Mouse (Mus musculus) heart, embryonic 15.5 days (tissue): ENCODE measurements at regions not wholly inside any gene's neighbourhood (a gene's known extent, or its start where the extent isn't known, plus 50 kb on each side); places are given as distances from the start of the nearest gene placed in this dataset.

Experiments used
- ATAC-seq: fragments of 200-750 bp; cut with Nextera tagmentation; replicated peaks from 2 replicates; pipeline ENCODE4 v1.8.0; 2017; ENCODE audit warnings: low read depth, moderate TSS enrichment; ENCODE audit not compliant: insufficient number of reproducible peaks, insufficient read depth, low FRiP score
- H3K27ac ChIP-seq: fragments of 300-500 bp; sonication (generic); 2 replicates; pipeline ENCODE4 v1.5.1; 2015; ENCODE audit warnings: mild to moderate bottlenecking, inconsistent platforms
- H3K27me3 ChIP-seq: fragments of 300-500 bp; sonication (generic); 2 replicates; pipeline ENCODE4 v1.6.1; 2015; ENCODE audit warnings: inconsistent platforms
- H3K36me3 ChIP-seq: fragments of 300-500 bp; sonication (generic); 2 replicates; pipeline ENCODE4 v1.6.1; 2015; ENCODE audit warnings: mild to moderate bottlenecking, inconsistent platforms
- H3K4me1 ChIP-seq: fragments of 300-500 bp; sonication (generic); replicated peaks from 2 replicates; pipeline ENCODE4 v1.6.1; 2015; ENCODE audit warnings: inconsistent platforms
- H3K4me2 ChIP-seq: fragments of 300-500 bp; sonication (generic); 2 replicates; pipeline ENCODE4 v1.6.1; 2015; ENCODE audit warnings: inconsistent platforms, mild to moderate bottlenecking, moderate library complexity
- H3K4me3 ChIP-seq: fragments of 300-500 bp; sonication (generic); 2 replicates; pipeline ENCODE4 v1.5.1; 2015; ENCODE audit warnings: mild to moderate bottlenecking, inconsistent platforms
- H3K9ac ChIP-seq: fragments of 300-500 bp; sonication (generic); 2 replicates; pipeline ENCODE4 v1.6.1; 2015; ENCODE audit warnings: mild to moderate bottlenecking, inconsistent platforms
- H3K9me3 ChIP-seq: fragments of 300-500 bp; sonication (generic); replicated peaks from 2 replicates; pipeline ENCODE4 v1.6.1; 2016; ENCODE audit warnings: inconsistent platforms
- WGBS: fragments of 180-500 bp; shearing (Covaris S2); methylation state at CpG from one replicate; pipeline ENCODE4 v1.1.7; 2015; ENCODE audit warnings: mixed read lengths; 5-methylcytosine and 5-hydroxymethylcytosine counted together

DNA sequence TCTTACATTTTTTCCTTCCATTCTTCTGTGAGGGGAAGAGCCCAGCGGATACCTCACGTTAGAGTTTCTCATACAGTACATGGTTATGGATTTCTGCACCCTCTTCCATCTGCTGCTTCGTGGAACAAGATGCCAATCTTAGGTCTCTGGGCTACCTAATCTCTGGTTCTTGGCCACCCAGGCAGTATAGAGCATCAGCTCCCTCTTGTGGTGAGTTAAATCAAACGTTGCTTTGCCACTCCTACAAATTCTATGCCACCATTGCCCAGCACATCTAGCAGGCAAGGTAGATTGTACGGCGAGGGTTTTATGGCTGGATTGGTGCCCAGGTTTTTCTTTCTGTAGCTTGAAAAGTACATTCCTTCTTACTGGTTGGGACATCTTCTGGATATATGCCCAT is 889.7 kb upstream of the Slc10a2 start:
- no peak overlapping the region for H3K4me3 ChIP-seq
- H3K9me3 ChIP-seq: no peaks in the 10 kb centered on the region
- no peak overlapping the region for H3K27ac ChIP-seq
- 51% methylated on average over 6 of the region's 6 CpGs for WGBS
- ATAC-seq: no peak
- no peak overlapping the region for H3K4me2 ChIP-seq
- no peaks in the 10 kb centered on the region for H3K27me3 ChIP-seq
- no peaks in the 10 kb centered on the region for H3K36me3 ChIP-seq
- H3K9ac ChIP-seq: no peak overlapping the region
- no peaks in the 10 kb centered on the region for H3K4me1 ChIP-seq

DNA sequence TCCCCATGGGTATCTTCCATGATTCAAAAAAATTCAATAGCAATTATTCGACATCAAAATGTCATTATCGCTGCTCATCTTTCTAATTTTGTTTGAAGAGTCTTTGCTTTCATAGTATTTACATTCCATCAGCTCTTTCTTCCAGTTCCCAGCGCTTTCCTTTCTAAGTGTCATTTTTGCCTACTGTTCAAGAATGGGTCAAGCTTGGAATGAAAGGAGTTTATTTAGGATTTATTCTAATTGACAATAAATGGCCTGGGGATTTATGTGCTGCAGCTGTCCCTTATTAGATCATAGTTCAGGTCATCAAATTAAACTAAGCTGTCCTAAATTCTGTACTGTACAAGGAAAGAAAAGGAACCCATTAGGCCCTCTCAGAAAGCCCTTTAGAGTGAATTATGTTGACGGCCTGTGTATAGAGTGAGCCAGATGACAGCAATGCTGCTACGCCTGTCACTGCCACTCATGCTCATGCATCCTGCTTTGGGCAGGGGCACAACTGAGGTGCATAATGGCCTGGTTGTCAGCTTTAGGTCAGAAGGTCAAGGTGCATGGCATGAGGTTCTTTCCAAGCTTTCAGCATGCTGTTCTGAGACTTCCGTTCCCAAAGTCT is 860.4 kb upstream of the Slc10a2 start:
- Histone ChIP-seq H3K9ac (no peak overlapping the region), H3K27me3 (no peaks in the 10 kb centered on the region), H3K4me2 (no peak overlapping the region), H3K4me1 (no peaks in the 10 kb centered on the region), H3K4me3 (no peak overlapping the region), H3K36me3 (no peaks in the 10 kb centered on the region), H3K27ac (no peak overlapping the region), H3K9me3 (no peaks in the 10 kb centered on the region)
- 74% methylated on average over 6 of the region's 6 CpGs for WGBS
- no peak for ATAC-seq

GRCm38 (mm10) chr8:5964299-5964698 is 859.1 kb upstream of the Slc10a2 start:
- Histone ChIP-seq H3K4me1 (no peaks in the 10 kb centered on the region), H3K4me3 (no peak overlapping the region), H3K9me3 (no peaks in the 10 kb centered on the region), H3K4me2 (no peak overlapping the region), H3K36me3 (no peaks in the 10 kb centered on the region), H3K9ac (no peak overlapping the region), H3K27me3 (no peaks in the 10 kb centered on the region), H3K27ac (no peak overlapping the region)
- 74% methylated on average over 1 of the region's 1 CpGs for WGBS
- no peak for ATAC-seq

GRCm38 (mm10) chr8:5938057-5938456 is 832.9 kb upstream of the Slc10a2 start:
- 74% methylated on average over 3 of the region's 3 CpGs for WGBS
- Histone ChIP-seq H3K4me1 (no peaks in the 10 kb centered on the region), H3K4me3 (no peak overlapping the region), H3K9ac (no peak overlapping the region), H3K27me3 (no peaks in the 10 kb centered on the region), H3K4me2 (no peak overlapping the region), H3K9me3 (no peaks in the 10 kb centered on the region), H3K27ac (no peak overlapping the region), H3K36me3 (no peaks in the 10 kb centered on the region)
- no peak for ATAC-seq

- Histone ChIP-seq H3K9me3 (no peaks in the 10 kb centered on the region), H3K36me3 (no peaks in the 10 kb centered on the region), H3K9ac (no peak overlapping the region), H3K27ac (no peak overlapping the region), H3K27me3 (no peaks in the 10 kb centered on the region), H3K4me2 (no peak overlapping the region), H3K4me3 (no peak overlapping the region), H3K4me1 (no peaks in the 10 kb centered on the region)
- no peak for ATAC-seq
- 59% methylated on average over 1 of the region's 1 CpGs for WGBS
Observed at GRCm38 (mm10) chr8:5918136-5918535, 813.0 kb upstream of the Slc10a2 start.
